Mouse (Mus musculus) heart, adult 2 months (tissue): ENCODE data around the gene Sun1. TPM values are rescaled to one million over a fixed set of nuclear protein-coding genes. Genes with fewer than 3 reads are reported as not detected.

ENCODE experiments used
- DNase-seq, 2 experiments: peaks; one replicate each; pipeline ENCODE4 v3.0.0; 2021
- H3K27ac ChIP-seq: fragments of 200-600 bp; 2 replicates; pipeline ENCODE4 v1.8.1; 2022
- H3K27me3 ChIP-seq: fragments of 200-500 bp; 2 replicates; pipeline ENCODE4 v1.6.1; 2012; ENCODE audit warnings: mild to moderate bottlenecking, low read length, inconsistent platforms, mixed read lengths; ENCODE audit not compliant: control insufficient read depth, insufficient read depth
- H3K36me3 ChIP-seq: fragments of 200-500 bp; 2 replicates; pipeline ENCODE4 v1.6.1; 2012; ENCODE audit warnings: low read length, inconsistent platforms; ENCODE audit not compliant: control insufficient read depth, insufficient read depth
- H3K4me1 ChIP-seq: fragments of 200-500 bp; 2 replicates; pipeline ENCODE4 v1.6.1; 2011; ENCODE audit warnings: low read length; ENCODE audit not compliant: control insufficient read depth, insufficient read depth
- H3K4me3 ChIP-seq: fragments of 200-600 bp; 2 replicates; pipeline ENCODE4 v1.8.1; 2022
- H3K79me2 ChIP-seq: fragments of 200-500 bp; replicated peaks from 2 replicates; pipeline ENCODE4 v1.6.1; 2012; ENCODE audit warnings: mild to moderate bottlenecking, inconsistent platforms, low read length, moderate library complexity, mixed read lengths; ENCODE audit not compliant: control insufficient read depth, insufficient read depth
- H3K9ac ChIP-seq: fragments of 200-500 bp; 2 replicates; pipeline ENCODE4 v1.6.1; 2012; ENCODE audit warnings: low read depth, mild to moderate bottlenecking, control low read depth, inconsistent platforms, low read length, mixed read lengths
- CTCF ChIP-seq: fragments of 200-600 bp; IDR thresholded peaks from 2 replicates; pipeline ENCODE4 v1.8.1; 2022; ENCODE audit warnings: antibody characterized with exemption, mild to moderate bottlenecking, moderate library complexity
- EP300 ChIP-seq: fragments of 200-500 bp; IDR thresholded peaks from 2 replicates; pipeline ENCODE4 v1.6.1; 2011; ENCODE audit warnings: low read depth, low read length, control low read depth; ENCODE audit not compliant: insufficient read depth
- POLR2A ChIP-seq: fragments of 200-500 bp; IDR thresholded peaks from 2 replicates; pipeline ENCODE4 v1.6.1; 2011; ENCODE audit warnings: mild to moderate bottlenecking, low read depth, low read length, control low read depth; ENCODE audit not compliant: insufficient read depth
- WGBS: fragments of 180-500 bp; shearing (Covaris S2); methylation state at CpG from one replicate; pipeline ENCODE4 v1.1.7; 2018; 5-methylcytosine and 5-hydroxymethylcytosine counted together
- intact Hi-C: fragments of 180-260 bp; cut with DNase I; formaldehyde crosslinking; loops from one replicate; pipeline ENCODE4 v1.15.1; 2025
- polyA plus RNA-seq: library from polyadenylated mRNA; depleted of rRNA; stranded (reverse); fragments of >200 nt; gene quantifications from 2 replicates; pipeline ENCODE4 v1.2.3, GENCODE M21; 2012
- total RNA-seq, 2 experiments: library from RNA; stranded (reverse); gene quantifications; 2 replicates each; pipeline ENCODE4 v1.2.3; 2021

The Sun1 gene
- total and polyA plus RNA-seq, 3 experiments: 34.1 to 50.3 (median 45.9) TPM

DNA sequence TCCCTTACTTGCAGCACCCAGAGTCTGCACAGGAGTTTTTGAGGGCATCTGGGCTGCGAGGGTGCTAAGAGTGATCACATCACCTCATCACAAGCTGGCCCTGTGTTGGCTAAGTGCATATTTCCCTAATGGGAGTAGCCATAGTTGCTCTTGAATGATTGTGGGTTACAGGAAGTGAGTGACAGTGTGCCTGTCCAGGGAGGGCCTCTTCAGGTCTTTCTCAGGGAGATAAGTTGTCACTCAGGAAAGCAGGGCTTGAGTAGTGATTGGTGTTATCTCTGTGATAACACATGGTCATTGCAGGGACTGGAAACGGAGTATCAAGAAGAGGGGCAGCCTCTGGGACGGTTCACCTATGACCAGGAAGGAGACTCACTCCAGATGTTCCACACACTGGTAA lies 47.3 kb downstream of the Sun1 start:
- no peaks in the 10 kb centered on the region for H3K36me3 ChIP-seq
- no peak overlapping the region for H3K4me3 ChIP-seq
- no peaks in the 10 kb centered on the region for H3K79me2 ChIP-seq
- no peak overlapping the region for H3K27ac ChIP-seq
- no peak for TF ChIP-seq EP300
- no peak for TF ChIP-seq POLR2A
- no peak for TF ChIP-seq CTCF
- intact Hi-C loops: no loop called here
- 45% methylated on average over 3 of the region's 3 CpGs for WGBS
- H3K4me1 ChIP-seq: no peaks in the 10 kb centered on the region; the same call in 1 of the 2 replicates
- no peaks in the 10 kb centered on the region for H3K27me3 ChIP-seq
- no peak for DNase-seq
- H3K9ac ChIP-seq: no peak overlapping the region

DNA sequence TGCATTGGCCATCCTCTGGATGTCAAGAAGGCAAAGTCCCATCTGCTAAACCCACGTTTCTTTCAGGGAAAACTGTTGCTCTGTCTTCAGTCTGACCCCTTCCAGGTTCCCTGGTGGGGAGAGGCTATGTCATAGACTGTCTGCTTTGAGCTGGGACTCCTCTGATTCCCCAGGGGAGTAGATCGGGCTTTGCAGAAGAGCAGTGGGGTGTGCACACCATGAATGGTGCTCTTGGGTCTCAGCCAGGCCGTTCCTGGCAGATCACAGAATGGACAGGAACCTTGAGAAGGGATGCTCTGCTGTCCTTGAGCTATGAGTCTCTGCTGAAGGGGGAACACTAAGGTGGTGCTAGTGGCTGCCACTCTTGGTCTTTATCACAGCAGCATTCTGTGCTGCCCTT lies 48.4 kb downstream of the Sun1 start:
- intact Hi-C loops: no loop called here
- no peaks in the 10 kb centered on the region for H3K27me3 ChIP-seq
- H3K27ac ChIP-seq: no peak overlapping the region
- H3K4me3 ChIP-seq: no peak overlapping the region
- H3K79me2 ChIP-seq: no peaks in the 10 kb centered on the region
- H3K36me3 ChIP-seq: no peaks in the 10 kb centered on the region
- TF ChIP-seq CTCF: no peak
- no peak for TF ChIP-seq POLR2A
- H3K9ac ChIP-seq: no peak overlapping the region
- no peak for DNase-seq
- 56% methylated on average over 3 of the region's 3 CpGs for WGBS
- peaks cover 5% of the 10 kb centered on the region for H3K4me1 ChIP-seq

DNA sequence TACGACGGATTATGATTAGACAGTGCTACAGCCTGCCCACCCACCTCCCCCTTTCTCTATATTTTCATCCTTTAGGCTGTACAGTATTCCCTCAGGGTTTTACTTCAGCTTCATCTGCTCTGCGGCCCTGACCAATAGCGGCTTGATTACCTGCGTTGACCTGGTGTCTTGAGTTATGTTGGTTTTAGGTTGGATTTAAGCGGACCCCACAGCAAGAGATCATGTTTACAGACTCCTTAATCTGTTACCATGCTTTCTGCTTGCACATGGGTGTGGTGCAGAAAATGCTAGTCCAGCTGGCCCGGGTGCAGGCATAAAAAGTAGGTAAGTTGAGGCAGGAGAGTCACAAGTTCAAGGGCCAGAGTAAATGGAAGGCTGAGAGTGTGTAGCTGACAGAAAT lies 50.8 kb downstream of the Sun1 start:
- TF ChIP-seq POLR2A: no peak
- TF ChIP-seq CTCF: no peak
- TF ChIP-seq EP300: no peak
- WGBS: 87% methylated on average over 7 of the region's 7 CpGs
- Histone ChIP-seq H3K79me2 (no peaks in the 10 kb centered on the region; the same call in 1 of the 2 replicates), H3K4me1 (peaks cover 12% of the 10 kb centered on the region), H3K27ac (peak overlapping the region; percentile 97), H3K36me3 (no peaks in the 10 kb centered on the region), H3K27me3 (no peaks in the 10 kb centered on the region), H3K9ac (no peak overlapping the region), H3K4me3 (no peak overlapping the region)
- intact Hi-C loops: loop anchor here (1.0 to 5.0 kb wide), 3 partner anchors 51 to 629 kb away; partner anchors contain the start of genes A430033K04Rik and Sun1
- no peak for DNase-seq

DNA sequence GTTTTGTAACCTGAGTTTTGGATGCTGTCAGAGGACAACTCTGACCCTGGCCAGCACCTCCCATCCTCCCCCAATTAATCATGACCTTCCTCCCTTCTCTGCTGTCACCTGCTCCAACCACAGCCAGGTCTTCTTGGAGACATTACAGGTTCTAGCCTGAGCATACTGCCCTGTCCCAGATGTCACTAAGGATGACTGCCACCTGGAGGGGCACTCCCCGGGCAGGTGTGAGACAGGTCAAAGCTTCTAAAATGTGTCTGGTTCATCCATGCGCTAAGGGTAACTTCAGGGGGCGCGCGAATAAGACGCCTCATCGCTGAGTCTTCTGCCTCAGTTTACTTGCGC lies 51.3 kb downstream of the Sun1 start:
- TF ChIP-seq EP300: no peak
- peak; percentile 40 for TF ChIP-seq CTCF
- TF ChIP-seq POLR2A: no peak; the same call in 1 of the 2 replicates
- WGBS: 3% methylated on average over 8 of the region's 8 CpGs
- no peaks in the 10 kb centered on the region for H3K27me3 ChIP-seq
- peak overlapping the region; percentile 99 for H3K4me3 ChIP-seq
- no peaks in the 10 kb centered on the region for H3K36me3 ChIP-seq
- no peak for DNase-seq
- intact Hi-C loops: loop anchor here (1.0 to 5.0 kb wide), 3 partner anchors 51 to 629 kb away; partner anchors contain the start of genes A430033K04Rik and Sun1
- H3K79me2 ChIP-seq: no peaks in the 10 kb centered on the region; the same call in 1 of the 2 replicates
- H3K9ac ChIP-seq: peak overlapping the region; percentile 68
- peak overlapping the region; percentile 97 for H3K27ac ChIP-seq
- peaks cover 13% of the 10 kb centered on the region for H3K4me1 ChIP-seq

DNA sequence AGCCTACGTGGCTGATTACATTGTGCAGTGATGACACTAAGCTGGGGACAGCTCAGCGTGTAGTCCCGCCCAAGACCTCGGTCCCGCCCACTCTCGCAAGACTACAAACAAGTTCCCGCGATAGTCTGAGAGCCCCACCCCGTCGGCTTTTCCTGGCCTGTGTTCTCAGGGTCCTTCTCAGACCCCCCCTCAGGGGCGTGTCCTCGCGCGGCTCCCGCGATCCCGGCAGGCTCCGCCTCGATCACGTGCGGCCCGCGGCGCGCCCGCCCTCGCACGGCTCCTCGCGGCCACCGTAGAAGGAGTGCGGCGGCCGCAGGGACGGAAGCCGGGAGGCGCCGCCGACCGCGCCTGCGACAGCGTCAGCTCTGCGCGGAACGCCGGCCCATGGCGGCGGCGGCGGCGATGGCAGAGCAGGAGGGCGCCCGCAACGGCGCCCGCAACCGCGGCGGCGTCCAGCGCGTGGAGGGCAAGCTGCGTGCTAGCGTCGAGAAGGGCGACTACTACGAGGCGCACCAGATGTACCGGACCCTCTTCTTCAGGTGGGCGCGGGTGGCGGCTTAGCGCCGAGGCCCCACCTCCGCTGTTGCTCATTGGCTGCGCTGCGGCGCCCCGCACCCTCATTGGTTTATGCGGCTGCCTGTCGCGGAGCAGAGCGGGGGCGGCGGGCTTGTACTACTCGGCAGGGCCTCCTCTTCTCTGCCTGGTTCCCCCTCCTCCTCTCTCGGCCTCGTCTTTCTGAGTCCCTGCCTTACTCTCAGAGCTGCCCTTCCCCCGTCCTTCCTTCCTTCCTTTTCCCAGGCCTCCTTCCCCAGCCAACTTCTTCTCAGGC lies 51.9 kb downstream of the Sun1 start, which contains the start of gene Get4:
Gene Get4 (plus strand): TSS at position 244 of the 829 bp plus-strand sequence.
- intact Hi-C loops: loop anchor here (5.0 kb wide), 2 partner anchors 105 to 630 kb away; partner anchors contain the start of gene A430033K04Rik
- H3K9ac ChIP-seq: peak within 1 kb of the TSS; percentile 92
- H3K4me1 ChIP-seq: peaks cover 15% of the 10 kb centered on the region
- DNase-seq: peak; percentile 99
- TF ChIP-seq POLR2A (peak; percentile 96; the same call in 1 of the 2 replicates), EP300 (0 out of 2 replicates have a peak, but pooled peaks have one; percentile 37), CTCF (no peak)
- H3K79me2 ChIP-seq: no peaks in the 10 kb centered on the region; the same call in 1 of the 2 replicates
- peak within 1 kb of the TSS; percentile 97 for H3K27ac ChIP-seq
- H3K36me3 ChIP-seq: no peaks in the 10 kb centered on the region
- peak within 1 kb of the TSS; percentile 99 for H3K4me3 ChIP-seq
- under 1% methylated on average over 90 of the region's 90 CpGs for WGBS
- no peaks in the 10 kb centered on the region for H3K27me3 ChIP-seq

DNA sequence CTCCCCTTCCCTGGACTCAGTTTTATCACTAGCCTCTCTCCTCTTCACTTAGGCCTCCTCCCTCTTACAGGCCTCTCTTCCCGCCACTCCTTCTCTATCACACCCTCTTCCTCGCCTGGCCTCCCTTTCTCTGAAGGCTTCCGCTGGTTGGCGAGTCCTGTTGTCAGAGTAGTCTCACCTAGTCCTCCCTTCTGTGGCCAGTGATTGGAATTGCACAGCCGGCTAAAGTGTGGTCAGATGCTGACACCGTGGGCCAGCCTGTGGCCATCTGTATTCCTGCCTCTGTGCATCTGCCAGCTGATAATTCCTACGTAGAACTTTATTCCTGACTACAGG lies 52.4 kb downstream of the Sun1 start:
- peak overlapping the region; percentile 92 for H3K9ac ChIP-seq
- peak overlapping the region; percentile 97 for H3K27ac ChIP-seq
- H3K79me2 ChIP-seq: no peaks in the 10 kb centered on the region; the same call in 1 of the 2 replicates
- WGBS: under 1% methylated on average over 7 of the region's 7 CpGs
- H3K27me3 ChIP-seq: no peaks in the 10 kb centered on the region
- intact Hi-C loops: loop anchor here (5.0 kb wide), 2 partner anchors 106 to 631 kb away; partner anchors contain the start of gene A430033K04Rik
- H3K36me3 ChIP-seq: no peaks in the 10 kb centered on the region
- no peak for DNase-seq
- peaks cover 16% of the 10 kb centered on the region for H3K4me1 ChIP-seq
- H3K4me3 ChIP-seq: peak overlapping the region; percentile 99
- 0 out of 2 replicates have a peak, but pooled peaks have one; percentile 7 for TF ChIP-seq CTCF
- TF ChIP-seq EP300: no peak
